Mouse (Mus musculus) liver, postnatal 0 days (tissue): ENCODE measurements around the gene Ccno.

Experiments
- CTCF ChIP-seq: sonication (generic); IDR thresholded peaks from 2 replicates; pipeline ENCODE4 v1.5.1; 2016; ENCODE audit warnings: antibody characterized with exemption, low read depth
- EP300 ChIP-seq: IDR thresholded peaks from 2 replicates; pipeline ENCODE4 v1.6.1; 2016; ENCODE audit warnings: antibody characterized with exemption, low read depth, mild to moderate bottlenecking

GRCm38 (mm10) chr13:113000090-113000489 lies 12.5 kb downstream of the Ccno start:
- TF ChIP-seq CTCF (no peak), EP300 (no peak)
